8 mouse cellular contexts compared by ENCODE assay signal in genomic region chr19:4697721-4698120, GRCm38 (mm10). TPM values are rescaled to one million over a fixed set of nuclear protein-coding genes. Genes with fewer than 3 reads are reported as not detected.
DNase-seq lines count a peak whose midpoint lies in the region; ATAC-seq and TF ChIP-seq lines count a peak whose summit lies in the region.

No protein-coding gene starts in this region.

- H3K9me3 ChIP-seq in embryonic facial prominence, embryonic 14.5 days (ENCODE audit: control insufficient read depth, low read length) = no peaks in the 10 kb centered on the region
- H3K9me3 ChIP-seq in intestine, embryonic 16.5 days (ENCODE audit: control insufficient read depth, low read length) = no peaks in the 10 kb centered on the region
- H3K9me3 ChIP-seq in neural tube, embryonic 13.5 days = no peaks in the 10 kb centered on the region

- no peaks in the 10 kb centered on the region for H3K36me3 ChIP-seq in embryonic facial prominence, embryonic 14.5 days (ENCODE audit: control insufficient read depth, insufficient read depth, low read length)
- H3K36me3 ChIP-seq in intestine, embryonic 16.5 days (ENCODE audit: control insufficient read depth, insufficient read depth, low read length) = no peaks in the 10 kb centered on the region
- H3K36me3 ChIP-seq in neural tube, embryonic 13.5 days = no peaks in the 10 kb centered on the region

- H3K4me3 ChIP-seq in layer of hippocampus, adult 2 months = peak overlapping the region; percentile 64
- peak overlapping the region; percentile 46 for H3K4me3 ChIP-seq in embryonic facial prominence, embryonic 14.5 days (ENCODE audit: low read depth, low read length)
- H3K4me3 ChIP-seq in intestine, embryonic 16.5 days (ENCODE audit: low read length) = peak overlapping the region; percentile 65
- peak overlapping the region; percentile 55 for H3K4me3 ChIP-seq in neural tube, embryonic 13.5 days

- no peak for DNase-seq in layer of hippocampus, adult 2 months (ENCODE audit: low spot score in 2 of 2)
- no peak for DNase-seq in layer of hippocampus, adult 11-12 months (ENCODE audit: low spot score)
- DNase-seq in embryonic facial prominence, embryonic 14.5 days (ENCODE audit: low spot score) = no peak
- no peak for DNase-seq in left cerebral cortex, adult 11 months (ENCODE audit: low spot score)
- no peak for DNase-seq in kidney, postnatal 10 days
- no peak for DNase-seq in embryo, embryonic 10.5 days (ENCODE audit: low spot score)

- WGBS in embryonic facial prominence, embryonic 14.5 days = 76% methylated on average over 9 of the region's 9 CpGs
- 70% methylated on average over 9 of the region's 9 CpGs for WGBS in intestine, embryonic 16.5 days
- 70% methylated on average over 9 of the region's 9 CpGs for WGBS in neural tube, embryonic 13.5 days

- peaks cover 36% of the 10 kb centered on the region for H3K27me3 ChIP-seq in embryonic facial prominence, embryonic 14.5 days (replicated peaks; ENCODE audit: control insufficient read depth, insufficient read depth, low read length)
- peaks cover 23% of the 10 kb centered on the region for H3K27me3 ChIP-seq in intestine, embryonic 16.5 days (replicated peaks; ENCODE audit: control insufficient read depth, insufficient read depth, low read length)
- H3K27me3 ChIP-seq in neural tube, embryonic 13.5 days = peaks cover 42% of the 10 kb centered on the region

- no peak overlapping the region for H3K9ac ChIP-seq in embryonic facial prominence, embryonic 14.5 days (ENCODE audit: low read depth, low read length)
- H3K9ac ChIP-seq in intestine, embryonic 16.5 days (ENCODE audit: low read depth, low read length) = peak overlapping the region; percentile 65; the same call in 1 of the 2 replicates
- H3K9ac ChIP-seq in neural tube, embryonic 13.5 days = peak overlapping the region; percentile 77

- H3K4me2 ChIP-seq in embryonic facial prominence, embryonic 14.5 days (ENCODE audit: low read depth, low read length) = peak overlapping the region; percentile 68
- peak overlapping the region; percentile 91 for H3K4me2 ChIP-seq in intestine, embryonic 16.5 days (ENCODE audit: low read depth, low read length)
- peak overlapping the region; percentile 73 for H3K4me2 ChIP-seq in neural tube, embryonic 13.5 days

- TF ChIP-seq CTCF in layer of hippocampus, adult 2 months (conservative IDR thresholded peaks at IDR 0.05) = no peak

- ATAC-seq in embryonic facial prominence, embryonic 14.5 days (ENCODE audit: low read depth) = no peak
- ATAC-seq in intestine, embryonic 16.5 days = no peak
- peak; percentile 51; the same call in 1 of the 2 replicates for ATAC-seq in neural tube, embryonic 13.5 days (ENCODE audit: low read depth)

- 0 out of 2 replicates have a peak, but pooled peaks cover 3% of the 10 kb centered on the region for H3K4me1 ChIP-seq in embryonic facial prominence, embryonic 14.5 days (ENCODE audit: control insufficient read depth, insufficient read depth, low read length)
- H3K4me1 ChIP-seq in intestine, embryonic 16.5 days (ENCODE audit: control insufficient read depth, insufficient read depth, low read length) = peaks cover 4% of the 10 kb centered on the region
- peaks cover 13% of the 10 kb centered on the region for H3K4me1 ChIP-seq in neural tube, embryonic 13.5 days (replicated peaks)

- H3K27ac ChIP-seq in layer of hippocampus, adult 2 months = peak overlapping the region; percentile 97
- H3K27ac ChIP-seq in embryonic facial prominence, embryonic 14.5 days (replicated peaks; ENCODE audit: low read depth, low read length) = no peak overlapping the region
- H3K27ac ChIP-seq in intestine, embryonic 16.5 days (ENCODE audit: low read length) = no peak overlapping the region
- peak overlapping the region; percentile 72 for H3K27ac ChIP-seq in neural tube, embryonic 13.5 days (replicated peaks)

RNA-seq across cellular contexts. Expression of gene Gm960, which starts 0.7 kb away (rescaled TPM):
- total RNA-seq in layer of hippocampus, adult 2 months (2021) = 1 to 10 TPM; 1.2 to 2.5 TPM
- polyA plus RNA-seq in embryonic facial prominence, embryonic 14.5 days (2014; fragmentation: Nextera tagmentation; extraction: Ambion mirVana) = 3.9 and 4.6 TPM in 2 replicates
- polyA plus RNA-seq in intestine, embryonic 16.5 days (2015; fragmentation: Nextera tagmentation; extraction: Ambion mirVana) = 1.1 and 2.1 TPM in 2 replicates
- polyA plus RNA-seq in neural tube, embryonic 13.5 days (2015; fragmentation: Nextera tagmentation; extraction: Ambion mirVana) = 5.3 and 5.7 TPM in 2 replicates

RNA-seq across cellular contexts. Expression of gene Sptbn2, which starts 13.2 kb away (rescaled TPM):
- 100 to 1,000 TPM; 588 to 591 TPM for total RNA-seq in layer of hippocampus, adult 2 months (2021)
- polyA plus RNA-seq in embryonic facial prominence, embryonic 14.5 days (2014; fragmentation: Nextera tagmentation; extraction: Ambion mirVana) = 3.7 and 4.0 TPM in 2 replicates
- polyA plus RNA-seq in intestine, embryonic 16.5 days (2015; fragmentation: Nextera tagmentation; extraction: Ambion mirVana) = 0.77 and 0.88 TPM in 2 replicates
- 29.5 and 30.4 TPM in 2 replicates for polyA plus RNA-seq in neural tube, embryonic 13.5 days (2015; fragmentation: Nextera tagmentation; extraction: Ambion mirVana)

RNA-seq across cellular contexts. Expression of gene Rbm4b, which starts 58.6 kb away (rescaled TPM):
- total RNA-seq in layer of hippocampus, adult 2 months (2021) = 10 to 100 TPM; 16.8 to 17.9 TPM
- 41.1 and 50.0 TPM in 2 replicates for polyA plus RNA-seq in embryonic facial prominence, embryonic 14.5 days (2014; fragmentation: Nextera tagmentation; extraction: Ambion mirVana)
- polyA plus RNA-seq in intestine, embryonic 16.5 days (2015; fragmentation: Nextera tagmentation; extraction: Ambion mirVana) = 38.5 and 41.6 TPM in 2 replicates
- polyA plus RNA-seq in neural tube, embryonic 13.5 days (2015; fragmentation: Nextera tagmentation; extraction: Ambion mirVana) = 164 and 184 TPM in 2 replicates

Comparison
In these comparisons a context has a peak if more than half of its experiments do, and no peak if none do; other contexts are left out.
1. H3K27ac ChIP-seq: peak in layer of hippocampus, adult 2 months (single experiment) and neural tube, embryonic 13.5 days (single experiment); none in embryonic facial prominence, embryonic 14.5 days (single experiment) and intestine, embryonic 16.5 days (single experiment).
2. Peak in every context shown above with its lines, with median percentiles within 50 percentile points of each other: H3K4me3 ChIP-seq and H3K4me2 ChIP-seq.